Mouse (Mus musculus): ENCODE measurements around the gene Flvcr2. TPM values are rescaled to one million over a fixed set of nuclear protein-coding genes. Genes with fewer than 3 reads are reported as not detected.

Gene Flvcr2
- total and polyA plus RNA-seq, 3 experiments = 0.07 TPM; not detected in 2

GRCm38 (mm10) chr12:85752116-85752515 lies 5.8 kb downstream of the Flvcr2 start:
- Histone ChIP-seq H3K27me3 (ENCODE audit: control insufficient read depth in 1 of 2, insufficient read depth in 2 of 2, low read length in 2 of 2) (peaks cover 0 to 1% of the 10 kb centered on the region in 2 experiments; a peak in 3 of 4 replicates), H3K36me3 (ENCODE audit: control insufficient read depth in 1 of 2, insufficient read depth in 2 of 2, low read length in 2 of 2) (no peaks in the 10 kb centered on the region), H3K4me1 (ENCODE audit: control insufficient read depth in 1 of 2, insufficient read depth in 2 of 2, low read length in 2 of 2) (no peaks in the 10 kb centered on the region), H3K9ac (ENCODE audit: control insufficient read depth, low read depth, low read length, poor library complexity, severe bottlenecking) (no peak overlapping the region), H3K79me2 (ENCODE audit: control insufficient read depth, insufficient read depth, low read length, poor library complexity) (no peaks in the 10 kb centered on the region), H3K9me3 (replicated peaks; ENCODE audit: insufficient read depth, low read length) (no peaks in the 10 kb centered on the region), H3K4me3 (ENCODE audit: control insufficient read depth in 1 of 2, insufficient read depth in 1 of 2, low read depth in 2 of 2, low read length in 2 of 2) (no peak overlapping the region), H3K27ac (ENCODE audit: control insufficient read depth, low read depth, low read length) (no peak overlapping the region)
- TF ChIP-seq TAL1 (IDR thresholded peaks at IDR 0.05; ENCODE audit: low read length) = no peak
- no peak for DNase-seq (ENCODE audit: low read depth, low spot score)

GRCm38 (mm10) chr12:85753223-85753622 lies 6.9 kb downstream of the Flvcr2 start:
- no peaks in the 10 kb centered on the region for H3K9me3 ChIP-seq (replicated peaks; ENCODE audit: insufficient read depth, low read length)
- H3K79me2 ChIP-seq (ENCODE audit: control insufficient read depth, insufficient read depth, low read length, poor library complexity) = no peaks in the 10 kb centered on the region
- peaks cover 0 to 1% of the 10 kb centered on the region in 2 experiments; a peak in 3 of 4 replicates for H3K27me3 ChIP-seq (ENCODE audit: control insufficient read depth in 1 of 2, insufficient read depth in 2 of 2, low read length in 2 of 2)
- H3K9ac ChIP-seq (ENCODE audit: control insufficient read depth, low read depth, low read length, poor library complexity, severe bottlenecking) = no peak overlapping the region
- no peaks in the 10 kb centered on the region for H3K36me3 ChIP-seq (ENCODE audit: control insufficient read depth in 1 of 2, insufficient read depth in 2 of 2, low read length in 2 of 2)
- no peak for DNase-seq (ENCODE audit: low read depth, low spot score)
- H3K27ac ChIP-seq (ENCODE audit: control insufficient read depth, low read depth, low read length) = no peak overlapping the region
- H3K4me1 ChIP-seq (ENCODE audit: control insufficient read depth in 1 of 2, insufficient read depth in 2 of 2, low read length in 2 of 2) = no peaks in the 10 kb centered on the region
- TF ChIP-seq MAX (IDR thresholded peaks at IDR 0.05; ENCODE audit: low read length) (no peak), UBTF (IDR thresholded peaks at IDR 0.05; ENCODE audit: borderline replicate concordance, insufficient read depth, low read depth, low read length) (no peak), MYB (IDR thresholded peaks at IDR 0.05; ENCODE audit: low read depth, low read length) (no peak), JUND (IDR thresholded peaks at IDR 0.05; ENCODE audit: low read depth, low read length) (no peak), MYC (IDR thresholded peaks at IDR 0.05; ENCODE audit: low read depth, low read length) (no peak), GATA1 (IDR thresholded peaks at IDR 0.05; ENCODE audit: low read depth, low read length) (no peak), E2F4 (IDR thresholded peaks at IDR 0.05; ENCODE audit: borderline replicate concordance, low read depth, low read length) (no peak), USF1 (IDR thresholded peaks at IDR 0.05; ENCODE audit: low read depth, low read length) (no peak), POLR2AphosphoS2 (IDR thresholded peaks at IDR 0.05; ENCODE audit: low read length) (no peak), POLR2AphosphoS5 (IDR thresholded peaks at IDR 0.05; ENCODE audit: borderline replicate concordance, low read depth, low read length) (no peak), ELF1 (IDR thresholded peaks at IDR 0.05; ENCODE audit: low read depth, low read length) (no peak), RCOR1 (IDR thresholded peaks at IDR 0.05; ENCODE audit: low read depth, low read length) (no peak)
- no peak overlapping the region for H3K4me3 ChIP-seq (ENCODE audit: control insufficient read depth in 1 of 2, insufficient read depth in 1 of 2, low read depth in 2 of 2, low read length in 2 of 2)

- H3K79me2 ChIP-seq (ENCODE audit: control insufficient read depth, insufficient read depth, low read length, poor library complexity) = no peaks in the 10 kb centered on the region
- H3K27me3 ChIP-seq (ENCODE audit: control insufficient read depth in 1 of 2, insufficient read depth in 2 of 2, low read length in 2 of 2) = peaks cover 0 to 1% of the 10 kb centered on the region in 2 experiments; a peak in 3 of 4 replicates
- no peak overlapping the region for H3K27ac ChIP-seq (ENCODE audit: control insufficient read depth, low read depth, low read length)
- H3K4me1 ChIP-seq (ENCODE audit: control insufficient read depth in 1 of 2, insufficient read depth in 2 of 2, low read length in 2 of 2) = no peaks in the 10 kb centered on the region
- no peaks in the 10 kb centered on the region for H3K36me3 ChIP-seq (ENCODE audit: control insufficient read depth in 1 of 2, insufficient read depth in 2 of 2, low read length in 2 of 2)
- DNase-seq (ENCODE audit: low read depth, low spot score) = no peak
- H3K9me3 ChIP-seq (replicated peaks; ENCODE audit: insufficient read depth, low read length) = no peaks in the 10 kb centered on the region
- H3K4me3 ChIP-seq (ENCODE audit: control insufficient read depth in 1 of 2, insufficient read depth in 1 of 2, low read depth in 2 of 2, low read length in 2 of 2) = no peak overlapping the region
- TF ChIP-seq EP300 (IDR thresholded peaks at IDR 0.05; ENCODE audit: low read depth in 1 of 2, low read length in 2 of 2) (no peak), UBTF (IDR thresholded peaks at IDR 0.05; ENCODE audit: borderline replicate concordance, insufficient read depth, low read depth, low read length) (no peak), TCF12 (IDR thresholded peaks at IDR 0.05; ENCODE audit: low read depth, low read length) (no peak), KAT2A (conservative IDR thresholded peaks at IDR 0.05; ENCODE audit: low read depth, low read length) (no peak), CTCF (IDR thresholded peaks at IDR 0.05 in 2 of 3, conservative IDR thresholded peaks at IDR 0.05 in 1 of 3; ENCODE audit: control insufficient read depth in 1 of 3, insufficient read depth in 1 of 3, low read depth in 2 of 3, low read length in 3 of 3, poor library complexity in 1 of 3, severe bottlenecking in 1 of 3) (no peak), CHD1 (IDR thresholded peaks at IDR 0.05; ENCODE audit: low read depth, low read length) (no peak), NELFE (IDR thresholded peaks at IDR 0.05; ENCODE audit: low read depth, low read length) (no peak), BHLHE40 (IDR thresholded peaks at IDR 0.05; ENCODE audit: borderline replicate concordance, low read depth, low read length) (no peak), RAD21 (IDR thresholded peaks at IDR 0.05; ENCODE audit: low read depth, low read length) (no peak), SIN3A (IDR thresholded peaks at IDR 0.05; ENCODE audit: low read length) (no peak), CHD2 (IDR thresholded peaks at IDR 0.05; ENCODE audit: low read length) (no peak), ETS1 (IDR thresholded peaks at IDR 0.05; ENCODE audit: low read depth, low read length) (no peak), POLR2A (IDR thresholded peaks at IDR 0.05; ENCODE audit: control insufficient read depth in 1 of 2, insufficient read depth in 1 of 2, low read depth in 1 of 2, low read length in 2 of 2, poor library complexity in 1 of 2) (no peak), HCFC1 (IDR thresholded peaks at IDR 0.05; ENCODE audit: low read depth, low read length) (no peak), ZC3H11A (IDR thresholded peaks at IDR 0.05; ENCODE audit: low read depth, low read length) (no peak)
- H3K9ac ChIP-seq (ENCODE audit: control insufficient read depth, low read depth, low read length, poor library complexity, severe bottlenecking) = no peak overlapping the region
These were observed 8.4 kb downstream of the Flvcr2 start for GRCm38 (mm10) chr12:85754611-85755265.

Data from MEL (cell line).